Mouse (Mus musculus) retina, adult 2 months (tissue): ENCODE results near the gene Sertad3.

Experiments
- DNase-seq: peaks from one replicate; pipeline ENCODE4 v3.0.0-alpha.2; 2012; ENCODE audit warnings: low read depth, low spot score

Gene Sertad3

GRCm38 (mm10) chr7:27467648-27468047 is 5.9 kb upstream of the Sertad3 start:
- no peak for DNase-seq

- no peak for DNase-seq
Observed at GRCm38 (mm10) chr7:27471390-27472120, 2.0 kb upstream of the Sertad3 start.

GRCm38 (mm10) chr7:27472596-27472995 is 972 bp upstream of the Sertad3 start:
- no peak for DNase-seq

GRCm38 (mm10) chr7:27473835-27474489 is 394 bp downstream of the Sertad3 start:
- no peak for DNase-seq

GRCm38 (mm10) chr7:27474490-27474954 is 954 bp downstream of the Sertad3 start:
- peak; percentile 94 for DNase-seq

GRCm38 (mm10) chr7:27475596-27475995 is 2.0 kb downstream of the Sertad3 start:
- DNase-seq: no peak

- no peak for DNase-seq
Observed at GRCm38 (mm10) chr7:27476098-27476635, 2.6 kb downstream of the Sertad3 start.

- DNase-seq: no peak
Observed at GRCm38 (mm10) chr7:27478561-27478960, 5.0 kb downstream of the Sertad3 start.

- no peak for DNase-seq
Observed at GRCm38 (mm10) chr7:27479750-27480149, 6.2 kb downstream of the Sertad3 start.

- DNase-seq: no peak
Observed at GRCm38 (mm10) chr7:27480506-27480905, 6.9 kb downstream of the Sertad3 start.

GRCm38 (mm10) chr7:27480927-27481626 is 7.5 kb downstream of the Sertad3 start:
- no peak for DNase-seq

GRCm38 (mm10) chr7:27481627-27481969 is 8.0 kb downstream of the Sertad3 start:
- no peak for DNase-seq

- DNase-seq: no peak
Observed at GRCm38 (mm10) chr7:27483860-27484259, 10.3 kb downstream of the Sertad3 start.

- no peak for DNase-seq
Observed at GRCm38 (mm10) chr7:27486102-27486769, 12.7 kb downstream of the Sertad3 start.

- peak; percentile 96 for DNase-seq
Observed at GRCm38 (mm10) chr7:27486770-27487697, 13.5 kb downstream of the Sertad3 start, which contains the start of gene Sertad1. Gene Sertad1, plus strand, starts transcription at chr7:27486910.

GRCm38 (mm10) chr7:27487740-27488268 is 14.2 kb downstream of the Sertad3 start:
- DNase-seq: no peak

GRCm38 (mm10) chr7:27489270-27489869 is 15.8 kb downstream of the Sertad3 start:
- DNase-seq: no peak

GRCm38 (mm10) chr7:27490227-27490542 is 16.6 kb downstream of the Sertad3 start:
- no peak for DNase-seq

- DNase-seq: no peak
Observed at GRCm38 (mm10) chr7:27490543-27491329, 17.2 kb downstream of the Sertad3 start.
